Mouse (Mus musculus) myocyte (in vitro differentiated cells): ENCODE data around the gene Arg2. TPM values are rescaled to one million over a fixed set of nuclear protein-coding genes. Genes with fewer than 3 reads are reported as not detected.

ENCODE experiments used
- H3K27me3 ChIP-seq: one replicate; pipeline ENCODE4 v1.6.1; 2011; ENCODE audit not compliant: control insufficient read depth, insufficient read depth, insufficient read length
- H3K36me3 ChIP-seq: one replicate; pipeline ENCODE4 v1.6.1; 2011; ENCODE audit not compliant: control insufficient read depth, insufficient read depth
- H3K4me2 ChIP-seq: one replicate; pipeline ENCODE4 v1.6.1; 2011; ENCODE audit warnings: low read depth, control low read depth
- H3K4me3 ChIP-seq: one replicate; pipeline ENCODE4 v1.5.1; 2011; ENCODE audit warnings: mild to moderate bottlenecking, control low read depth, moderate library complexity
- H3K79me2 ChIP-seq: one replicate; pipeline ENCODE4 v1.6.1; 2011; ENCODE audit not compliant: control insufficient read depth, insufficient read depth
- H3ac ChIP-seq: one replicate; pipeline ENCODE4 v1.6.1; 2011; ENCODE audit not compliant: control insufficient read depth, insufficient read length
- CEBPB ChIP-seq: IDR thresholded peaks from 2 replicates; pipeline ENCODE4 v1.6.1; 2011; ENCODE audit warnings: mild to moderate bottlenecking, moderate library complexity; ENCODE audit not compliant: poor library complexity, insufficient read depth, severe bottlenecking
- E2F4 ChIP-seq: IDR thresholded peaks from one replicate; pipeline ENCODE4 v1.6.1; 2011; ENCODE audit warnings: mild to moderate bottlenecking, control low read depth, moderate library complexity; ENCODE audit not compliant: insufficient read depth
- MAX ChIP-seq: IDR thresholded peaks from one replicate; pipeline ENCODE4 v1.6.1; 2011; ENCODE audit warnings: low read depth, mild to moderate bottlenecking, control low read depth
- MYOD1 ChIP-seq, 3 experiments: IDR thresholded peaks; one replicate each; pipeline ENCODE4 v1.6.1; 2011; ENCODE audit warnings: control low read depth in 2 of 3, low read depth in 2 of 3, mild to moderate bottlenecking in 2 of 3, moderate library complexity in 1 of 3; ENCODE audit not compliant: insufficient read length in 2 of 3, control insufficient read depth in 1 of 3
- MYOG ChIP-seq, 3 experiments: IDR thresholded peaks; one replicate each; pipeline ENCODE4 v1.6.1; 2011; ENCODE audit warnings: control low read depth in 2 of 3, low read depth in 2 of 3, mild to moderate bottlenecking in 2 of 3; ENCODE audit not compliant: insufficient read length in 2 of 3, control insufficient read depth in 1 of 3, insufficient read depth in 1 of 3
- POLR2A ChIP-seq: IDR thresholded peaks from one replicate; pipeline ENCODE4 v1.6.1; 2011; ENCODE audit warnings: low read depth, mild to moderate bottlenecking, control low read depth, moderate library complexity; ENCODE audit not compliant: insufficient read length
- POLR2AphosphoS2 ChIP-seq: IDR thresholded peaks from one replicate; pipeline ENCODE4 v1.6.1; 2011; ENCODE audit warnings: low read depth, control low read depth; ENCODE audit not compliant: insufficient read length
- REST ChIP-seq: IDR thresholded peaks from one replicate; pipeline ENCODE4 v1.6.1; 2011; ENCODE audit warnings: mild to moderate bottlenecking, control low read depth, moderate library complexity; ENCODE audit not compliant: insufficient read depth, insufficient read length
- SRF ChIP-seq: IDR thresholded peaks from one replicate; pipeline ENCODE4 v1.6.1; 2011; ENCODE audit warnings: low read depth; ENCODE audit not compliant: control insufficient read depth, insufficient read length
- TCF12 ChIP-seq: IDR thresholded peaks from one replicate; pipeline ENCODE4 v1.6.1; 2011; ENCODE audit warnings: mild to moderate bottlenecking, control low read depth; ENCODE audit not compliant: poor library complexity, insufficient read depth, severe bottlenecking
- TCF3 ChIP-seq: IDR thresholded peaks from one replicate; pipeline ENCODE4 v1.6.1; 2011; ENCODE audit warnings: low read depth, control low read depth; ENCODE audit not compliant: insufficient read length
- USF1 ChIP-seq: IDR thresholded peaks from one replicate; pipeline ENCODE4 v1.6.1; 2011; ENCODE audit warnings: low read depth, mild to moderate bottlenecking, control low read depth, moderate library complexity
- polyA plus RNA-seq: library from polyadenylated mRNA; unstranded; fragments of >200 nt; fragmentation: generic; extraction: Trizol; gene quantifications from one replicate; pipeline ENCODE4 v1.2.1, GENCODE M21; 2012; ENCODE audit warnings: missing spikeins

Arg2 gene
- polyA plus RNA-seq, 1 experiment = 0.04 TPM

DNA sequence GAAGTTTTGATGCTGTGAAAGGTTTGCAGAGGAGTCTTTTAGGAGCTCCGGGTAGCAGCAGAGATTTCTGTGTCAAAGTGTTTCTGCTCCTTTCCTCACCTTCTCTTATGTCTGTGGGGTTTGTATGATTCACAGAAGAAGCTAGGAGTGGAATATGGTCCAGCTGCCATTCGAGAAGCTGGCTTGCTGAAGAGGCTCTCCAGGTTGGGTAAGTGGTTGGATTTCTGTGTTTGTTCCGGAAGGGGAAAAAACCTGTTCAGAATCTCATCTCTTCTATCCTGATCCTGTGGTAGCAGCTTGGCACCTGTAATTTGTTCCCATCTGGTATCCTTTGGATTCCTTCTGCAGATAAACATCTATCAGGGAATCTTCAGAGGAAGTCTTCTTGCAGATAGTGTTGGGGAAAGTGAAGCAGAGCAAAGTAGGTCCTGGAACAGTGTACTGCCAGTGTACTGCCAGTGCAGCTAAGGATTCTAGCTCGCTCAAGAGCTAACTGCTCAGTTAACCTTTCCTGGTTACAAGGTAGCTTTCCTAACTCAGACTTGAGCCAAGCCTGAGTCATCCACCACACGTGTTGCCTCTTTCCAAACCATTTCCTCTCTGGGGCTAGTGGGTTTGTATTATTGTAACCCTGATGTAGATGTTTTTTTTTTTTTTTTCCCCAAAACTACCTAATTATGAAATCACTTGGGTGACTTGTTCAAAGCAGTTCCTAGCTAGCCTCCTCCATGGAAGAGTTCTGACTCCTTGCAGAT is 1.3 kb downstream of the Arg2 start:
- TF ChIP-seq MYOD1 (IDR thresholded peaks at IDR 0.05; ENCODE audit: control insufficient read depth in 1 of 3, insufficient read length in 2 of 3, low read depth in 2 of 3) (no peak), SRF (no peak), REST (no peak), POLR2AphosphoS2 (no peak), CEBPB (no peak), MAX (no peak), E2F4 (no peak), MYOG (IDR thresholded peaks at IDR 0.05; ENCODE audit: control insufficient read depth in 1 of 3, insufficient read depth in 1 of 3, insufficient read length in 2 of 3, low read depth in 2 of 3) (no peak), TCF3 (no peak), POLR2A (no peak)
- Histone ChIP-seq H3ac (no peak overlapping the region), H3K4me2 (no peak overlapping the region), H3K79me2 (no peaks in the 10 kb centered on the region), H3K36me3 (no peaks in the 10 kb centered on the region), H3K27me3 (peaks cover 24% of the 10 kb centered on the region), H3K4me3 (no peak overlapping the region)

DNA sequence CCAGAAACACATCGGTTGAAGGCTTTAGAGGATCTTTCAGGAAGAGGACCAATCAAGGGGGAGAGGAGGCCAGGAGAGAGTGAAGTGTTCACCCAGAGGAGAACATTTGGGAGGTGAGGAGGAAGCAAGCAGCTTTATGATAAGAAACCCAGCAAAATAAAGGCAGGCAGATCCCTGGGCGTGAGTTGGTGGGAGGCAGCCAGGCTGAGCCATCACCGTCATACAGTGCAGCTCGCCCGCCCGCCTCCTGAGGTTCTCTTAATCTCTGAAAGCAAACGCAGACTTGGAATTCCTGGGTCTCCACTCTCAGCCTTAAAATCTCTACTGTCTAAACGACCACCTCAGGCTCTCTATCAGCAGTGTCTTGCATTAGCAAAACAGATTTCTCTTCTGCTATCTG is 4.1 kb downstream of the Arg2 start:
- TF ChIP-seq MYOD1 (IDR thresholded peaks at IDR 0.05; ENCODE audit: control insufficient read depth in 1 of 3, insufficient read length in 2 of 3, low read depth in 2 of 3) (no peak), POLR2AphosphoS2 (no peak), CEBPB (no peak), TCF3 (no peak), SRF (no peak), POLR2A (no peak), E2F4 (no peak), MAX (no peak), REST (no peak), USF1 (no peak), TCF12 (no peak), MYOG (IDR thresholded peaks at IDR 0.05; ENCODE audit: control insufficient read depth in 1 of 3, insufficient read depth in 1 of 3, insufficient read length in 2 of 3, low read depth in 2 of 3) (no peak)
- Histone ChIP-seq H3K27me3 (peaks cover 24% of the 10 kb centered on the region), H3ac (no peak overlapping the region), H3K4me2 (no peak overlapping the region), H3K79me2 (no peaks in the 10 kb centered on the region), H3K4me3 (no peak overlapping the region), H3K36me3 (no peaks in the 10 kb centered on the region)

- H3K79me2 ChIP-seq = no peaks in the 10 kb centered on the region
- no peaks in the 10 kb centered on the region for H3K36me3 ChIP-seq
- no peak for TF ChIP-seq POLR2AphosphoS2
- no peak for TF ChIP-seq MYOG (IDR thresholded peaks at IDR 0.05; ENCODE audit: control insufficient read depth in 1 of 3, insufficient read depth in 1 of 3, insufficient read length in 2 of 3, low read depth in 2 of 3)
- TF ChIP-seq CEBPB = no peak
- TF ChIP-seq POLR2A = no peak
- peak; percentile 69 for TF ChIP-seq USF1
- peaks cover 24% of the 10 kb centered on the region for H3K27me3 ChIP-seq
- H3K4me3 ChIP-seq = no peak overlapping the region
- H3ac ChIP-seq = no peak overlapping the region
- H3K4me2 ChIP-seq = no peak overlapping the region
These were observed 4.5 kb downstream of the Arg2 start for GRCm38 (mm10) chr12:79135105-79135504.

- H3K36me3 ChIP-seq = no peaks in the 10 kb centered on the region
These were observed 6.4 kb downstream of the Arg2 start for GRCm38 (mm10) chr12:79136949-79137348.

GRCm38 (mm10) chr12:79138999-79139398 is 8.4 kb downstream of the Arg2 start:
- Histone ChIP-seq H3K27me3 (no peaks in the 10 kb centered on the region), H3K79me2 (no peaks in the 10 kb centered on the region), H3K4me3 (no peak overlapping the region), H3K36me3 (no peaks in the 10 kb centered on the region), H3K4me2 (no peak overlapping the region), H3ac (no peak overlapping the region)
- TF ChIP-seq SRF = no peak
- TF ChIP-seq MAX = no peak
- TF ChIP-seq TCF3 = no peak
- TF ChIP-seq TCF12 = no peak
- TF ChIP-seq MYOG (IDR thresholded peaks at IDR 0.05; ENCODE audit: control insufficient read depth in 1 of 3, insufficient read depth in 1 of 3, insufficient read length in 2 of 3, low read depth in 2 of 3) = no peak
- TF ChIP-seq REST = no peak

More at GRCm38 (mm10) chr12:79136949-79137348, 6.4 kb downstream of the Arg2 start:
- no peak overlapping the region for H3K4me3 ChIP-seq
- H3K4me2 ChIP-seq = no peak overlapping the region
- TF ChIP-seq E2F4 = no peak
- no peak for TF ChIP-seq POLR2A
- TF ChIP-seq MAX = no peak
- H3K27me3 ChIP-seq = peaks cover 9% of the 10 kb centered on the region
- H3ac ChIP-seq = no peak overlapping the region
- H3K79me2 ChIP-seq = no peaks in the 10 kb centered on the region
